Mouse (Mus musculus): Measurements from ENCODE around the gene Lpp. TPM values are rescaled to one million over a fixed set of nuclear protein-coding genes. Genes with fewer than 3 reads are reported as not detected.
A peak's percentile ranks its signal among the peaks of the same experiment; 100 is the strongest.

Gene Lpp
- total RNA-seq, 2 experiments from 2014 or later, result 17.7 to 18.0 TPM

- DNase-seq, result no peak
- H3K4me3 ChIP-seq, result no peak overlapping the region
- H3K27ac ChIP-seq, result no peak overlapping the region
- intact Hi-C loops (cut with DNase I), result no loop called here
- TF ChIP-seq CTCF (IDR thresholded peaks at IDR 0.05), result no peak
These were observed 636.2 kb downstream of the Lpp start for GRCm38 (mm10) chr16:25029548-25029947.

- Histone ChIP-seq H3K27ac (no peak overlapping the region), H3K4me3 (no peak overlapping the region)
- no peak for TF ChIP-seq CTCF (IDR thresholded peaks at IDR 0.05)
- no peak for DNase-seq
- intact Hi-C loops (cut with DNase I), result no loop called here
These were observed 644.1 kb downstream of the Lpp start for GRCm38 (mm10) chr16:25037361-25037760.

- intact Hi-C loops (cut with DNase I), result no loop called here
- TF ChIP-seq CTCF (IDR thresholded peaks at IDR 0.05), result no peak
- no peak overlapping the region for H3K4me3 ChIP-seq
- DNase-seq, result no peak
- H3K27ac ChIP-seq, result no peak overlapping the region
These were observed 645.2 kb downstream of the Lpp start for GRCm38 (mm10) chr16:25038529-25038928.

- TF ChIP-seq CTCF (IDR thresholded peaks at IDR 0.05), result no peak
- H3K4me3 ChIP-seq, result no peak overlapping the region
- intact Hi-C loops (cut with DNase I), result loop anchor here (5.0 kb wide), 2 partner anchors 33 to 48 kb away; no protein-coding TSS in a partner anchor
- DNase-seq, result no peak
- H3K27ac ChIP-seq, result no peak overlapping the region
These were observed 646.6 kb downstream of the Lpp start for GRCm38 (mm10) chr16:25039904-25040303.

GRCm38 (mm10) chr16:25041165-25041564, 647.9 kb downstream of the Lpp start:
- DNase-seq, result no peak
- H3K4me3 ChIP-seq, result no peak overlapping the region
- TF ChIP-seq CTCF (IDR thresholded peaks at IDR 0.05), result no peak
- H3K27ac ChIP-seq, result no peak overlapping the region
- intact Hi-C loops (cut with DNase I), result loop anchor here (5.0 kb wide), 2 partner anchors 34 to 49 kb away; no protein-coding TSS in a partner anchor

- DNase-seq, result no peak
- peak overlapping the region; percentile 57 for H3K27ac ChIP-seq
- no peak for TF ChIP-seq CTCF (IDR thresholded peaks at IDR 0.05)
- intact Hi-C loops (cut with DNase I), result loop anchor here (5.0 kb wide), 2 partner anchors 35 to 50 kb away; no protein-coding TSS in a partner anchor
- H3K4me3 ChIP-seq, result peak overlapping the region; percentile 4
These were observed 648.7 kb downstream of the Lpp start for GRCm38 (mm10) chr16:25041855-25042529.

Small RNA genes within 50 kb of the gene (microRNA-seq; reads per million reads assigned to microRNA genes)
- 3,302 reads per million, percentile 86 among the genes with 10 or more reads in this experiment for gene Mir28a
